Mouse (Mus musculus): ENCODE results near the gene Mndal. TPM values are rescaled to one million over a fixed set of nuclear protein-coding genes. Genes with fewer than 3 reads are reported as not detected.
"Not testable (repeated sequence)": the region's sequence is repeated elsewhere in the genome, so short reads cannot be mapped to it uniquely, and the experiment has no call there.

The Mndal gene
- polyA plus RNA-seq, 1 experiment from 2014 or later: 0.76 TPM

DNA sequence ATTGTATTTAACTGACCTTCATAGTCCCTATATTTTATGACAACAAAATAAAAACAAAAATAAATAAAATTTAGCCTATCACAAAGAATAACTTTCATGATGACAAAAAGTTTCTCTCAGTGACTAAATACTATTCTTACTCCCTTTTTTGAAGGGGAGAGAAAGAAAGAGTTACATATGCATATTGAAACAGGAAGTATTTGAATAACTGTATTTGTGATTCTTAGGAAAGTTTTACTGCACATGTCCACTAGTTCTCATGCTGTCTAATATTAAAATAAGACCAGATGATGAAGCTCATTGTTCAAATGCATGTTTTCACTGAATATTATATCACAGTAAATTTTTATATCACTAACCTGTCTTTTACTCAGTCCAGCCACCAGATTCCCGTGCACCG lies 769 bp downstream of the Mndal start:
- 94% methylated on average over 2 of the region's 2 CpGs for WGBS
- not testable (repeated sequence) for ATAC-seq (replicated peaks)

GRCm38 (mm10) chr1:173919279-173919678 lies 23.0 kb downstream of the Mndal start:
- H3K36me3 ChIP-seq (replicated peaks); H3K9ac ChIP-seq; H3K9me3 ChIP-seq; H3K4me3 ChIP-seq; ATAC-seq (replicated peaks); H3K27me3 ChIP-seq (replicated peaks); H3K27ac ChIP-seq; H3K4me1 ChIP-seq; H3K4me2 ChIP-seq: not testable (repeated sequence)
- WGBS: 57% methylated on average over 3 of the region's 3 CpGs

More for the DNA sequence above, 769 bp downstream of the Mndal start:
- H3K27me3 ChIP-seq (replicated peaks); H3K4me1 ChIP-seq; H3K27ac ChIP-seq; H3K36me3 ChIP-seq (replicated peaks); H3K4me2 ChIP-seq; H3K4me3 ChIP-seq; H3K9ac ChIP-seq; H3K9me3 ChIP-seq: not testable (repeated sequence)

- WGBS: 87% methylated on average over 2 of the region's 2 CpGs
- H3K27me3 ChIP-seq (replicated peaks): no peaks in the 10 kb centered on the region
- no peak overlapping the region for H3K9ac ChIP-seq
- H3K4me3 ChIP-seq: no peak overlapping the region
- H3K36me3 ChIP-seq (replicated peaks): no peaks in the 10 kb centered on the region
- no peak overlapping the region for H3K27ac ChIP-seq
- no peaks in the 10 kb centered on the region for H3K9me3 ChIP-seq
- ATAC-seq (replicated peaks): no peak
- no peaks in the 10 kb centered on the region for H3K4me1 ChIP-seq
- no peak overlapping the region for H3K4me2 ChIP-seq
Observed at GRCm38 (mm10) chr1:173914559-173914958, 27.7 kb downstream of the Mndal start.

- not testable (repeated sequence) for H3K36me3 ChIP-seq (replicated peaks); H3K27me3 ChIP-seq (replicated peaks); H3K4me1 ChIP-seq; H3K9me3 ChIP-seq; ATAC-seq (replicated peaks); H3K27ac ChIP-seq; H3K4me3 ChIP-seq; H3K9ac ChIP-seq; H3K4me2 ChIP-seq
Observed at GRCm38 (mm10) chr1:173913256-173913791, 29.0 kb downstream of the Mndal start.

GRCm38 (mm10) chr1:173912548-173913255 lies 29.6 kb downstream of the Mndal start, which contains the start of gene Ifi211:
Gene Ifi211 (minus strand): TSS chr1:173913046.
- ATAC-seq (replicated peaks); H3K27ac ChIP-seq; H3K4me1 ChIP-seq; H3K9ac ChIP-seq; H3K36me3 ChIP-seq (replicated peaks); H3K4me3 ChIP-seq; H3K4me2 ChIP-seq; H3K27me3 ChIP-seq (replicated peaks); H3K9me3 ChIP-seq: not testable (repeated sequence)
- 88% methylated on average over 6 of the region's 6 CpGs for WGBS

- H3K9me3 ChIP-seq: no peaks in the 10 kb centered on the region
- no peak for ATAC-seq (replicated peaks)
- 89% methylated on average over 2 of the region's 2 CpGs for WGBS
- no peak overlapping the region for H3K4me2 ChIP-seq
- H3K4me1 ChIP-seq: no peaks in the 10 kb centered on the region
- H3K9ac ChIP-seq: no peak overlapping the region
- no peak overlapping the region for H3K27ac ChIP-seq
- no peak overlapping the region for H3K4me3 ChIP-seq
- no peaks in the 10 kb centered on the region for H3K36me3 ChIP-seq (replicated peaks)
- H3K27me3 ChIP-seq (replicated peaks): no peaks in the 10 kb centered on the region
Observed at GRCm38 (mm10) chr1:173911808-173912464, 30.4 kb downstream of the Mndal start.

DNA sequence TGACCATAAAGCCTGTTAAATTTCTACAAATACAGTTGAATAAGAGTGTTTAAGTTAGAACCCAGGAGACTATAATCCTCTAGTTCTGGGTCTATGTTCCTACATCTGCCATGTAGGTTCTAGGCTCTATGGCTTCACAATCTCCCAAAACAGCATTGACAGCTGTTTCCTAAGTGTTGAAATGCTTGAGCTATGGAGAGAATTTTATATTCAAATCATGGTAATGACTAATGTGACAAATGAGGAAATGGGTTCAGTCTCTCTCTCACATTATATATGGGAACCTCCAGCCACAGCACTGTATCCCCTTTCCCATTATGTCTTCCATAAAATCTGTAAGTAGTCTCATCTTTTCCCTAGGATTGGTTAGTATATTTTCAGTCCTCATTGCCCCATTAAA lies 33.9 kb downstream of the Mndal start:
- H3K4me2 ChIP-seq; H3K36me3 ChIP-seq (replicated peaks); H3K4me1 ChIP-seq; H3K27ac ChIP-seq; H3K9ac ChIP-seq; H3K4me3 ChIP-seq; ATAC-seq (replicated peaks); H3K27me3 ChIP-seq (replicated peaks); H3K9me3 ChIP-seq: not testable (repeated sequence)

DNA sequence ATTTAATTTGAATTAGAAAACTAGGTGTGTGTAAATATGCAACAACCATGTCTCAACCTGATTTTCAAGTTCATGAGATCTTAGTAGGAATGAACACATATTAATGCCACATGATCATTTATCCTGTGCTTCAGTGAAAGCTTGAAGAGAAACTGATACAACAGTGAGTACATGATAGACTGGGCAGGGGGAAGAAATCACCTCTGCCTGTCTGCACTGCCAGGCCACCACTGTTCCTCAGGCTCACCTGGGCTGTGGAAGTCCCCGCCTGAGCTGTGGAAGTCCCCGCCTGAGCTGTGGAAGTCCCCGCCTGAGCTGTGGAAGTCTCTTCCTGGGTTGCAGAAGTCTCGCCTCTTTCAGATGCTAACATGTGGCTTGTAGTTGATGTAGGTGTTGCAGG lies 36.4 kb downstream of the Mndal start:
- not testable (repeated sequence) for H3K9me3 ChIP-seq; ATAC-seq (replicated peaks); H3K4me2 ChIP-seq; H3K4me3 ChIP-seq; H3K4me1 ChIP-seq; H3K36me3 ChIP-seq (replicated peaks); H3K27ac ChIP-seq; H3K27me3 ChIP-seq (replicated peaks); H3K9ac ChIP-seq
- 90% methylated on average over 4 of the region's 4 CpGs for WGBS

DNA sequence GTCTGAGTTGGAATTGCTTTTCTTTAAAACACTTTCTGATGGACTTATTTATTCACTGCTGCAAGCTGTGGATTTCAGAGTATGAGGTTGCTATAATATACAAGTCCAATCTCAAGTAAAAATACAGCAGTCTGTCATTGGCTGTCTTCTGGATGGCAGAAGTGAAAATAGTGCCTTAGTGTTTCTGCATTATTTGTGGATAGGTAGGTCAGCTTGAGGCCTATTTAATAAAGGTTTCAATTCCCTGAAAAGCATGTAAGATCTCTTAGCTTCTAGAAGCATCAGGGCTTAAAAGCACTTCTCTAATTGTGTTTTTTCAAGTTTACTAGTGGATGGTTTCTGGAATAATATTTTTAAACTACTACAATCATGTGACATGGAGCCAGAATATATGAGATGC lies 52.5 kb downstream of the Mndal start:
- not testable (repeated sequence) for H3K9ac ChIP-seq; H3K9me3 ChIP-seq; H3K27ac ChIP-seq; H3K4me3 ChIP-seq; H3K4me1 ChIP-seq; ATAC-seq (replicated peaks); H3K36me3 ChIP-seq (replicated peaks); H3K4me2 ChIP-seq; H3K27me3 ChIP-seq (replicated peaks)

DNA sequence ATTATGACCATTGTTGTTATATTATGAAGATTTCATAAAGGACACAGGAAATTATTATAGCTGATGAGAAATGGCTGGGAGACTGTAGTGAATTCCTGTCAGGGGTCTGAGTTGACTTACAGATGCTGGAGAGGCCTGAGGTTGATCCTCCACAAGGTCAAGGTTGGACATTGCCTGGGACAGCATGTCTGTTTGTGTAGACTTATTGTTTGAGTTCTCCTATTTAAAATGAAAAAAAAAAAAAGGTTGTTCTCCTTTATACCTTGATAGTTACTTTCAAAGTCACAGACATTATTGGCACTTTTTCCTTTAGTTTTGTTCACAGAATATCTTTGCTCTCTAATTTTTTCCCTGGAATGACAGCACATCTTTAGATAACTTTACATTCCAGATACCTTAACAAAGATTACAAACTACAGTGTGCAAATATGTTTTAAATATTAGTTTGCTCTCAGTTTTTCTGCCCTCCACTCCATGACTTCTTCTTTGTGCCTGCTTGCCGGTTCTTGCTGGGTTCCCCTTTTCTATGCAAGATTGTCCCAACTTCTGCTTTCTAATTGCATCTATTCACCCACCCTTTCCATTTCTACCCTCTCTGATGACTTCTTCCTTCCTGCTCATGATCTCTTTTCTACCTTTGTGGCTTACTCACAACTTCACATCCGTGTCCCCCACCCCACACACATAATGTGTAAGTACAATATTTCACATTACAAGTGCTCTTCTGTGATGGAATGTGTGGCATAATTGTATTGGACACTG lies 55.1 kb downstream of the Mndal start:
- H3K27me3 ChIP-seq (replicated peaks); ATAC-seq (replicated peaks); H3K4me3 ChIP-seq; H3K4me1 ChIP-seq; H3K36me3 ChIP-seq (replicated peaks); H3K4me2 ChIP-seq; H3K9me3 ChIP-seq; H3K9ac ChIP-seq; H3K27ac ChIP-seq: not testable (repeated sequence)
- WGBS: 93% methylated on average over 1 of the region's 2 CpGs

- WGBS: 64% methylated on average over 3 of the region's 3 CpGs
- H3K4me3 ChIP-seq; H3K4me2 ChIP-seq; H3K27me3 ChIP-seq (replicated peaks); ATAC-seq (replicated peaks); H3K4me1 ChIP-seq; H3K9ac ChIP-seq; H3K36me3 ChIP-seq (replicated peaks); H3K9me3 ChIP-seq; H3K27ac ChIP-seq: not testable (repeated sequence)
Observed at GRCm38 (mm10) chr1:173880004-173880666, 62.2 kb downstream of the Mndal start.

GRCm38 (mm10) chr1:173879225-173879987 lies 62.9 kb downstream of the Mndal start:
- H3K9me3 ChIP-seq; H3K27ac ChIP-seq; H3K36me3 ChIP-seq (replicated peaks); H3K4me2 ChIP-seq; H3K4me1 ChIP-seq; ATAC-seq (replicated peaks); H3K27me3 ChIP-seq (replicated peaks); H3K4me3 ChIP-seq; H3K9ac ChIP-seq: not testable (repeated sequence)
- 83% methylated on average over 5 of the region's 5 CpGs for WGBS

Data from midbrain, embryonic 15.5 days (tissue).